Mouse (Mus musculus) small intestine, adult 2 months (tissue): Measurements from ENCODE around the gene Olfr64.

ENCODE experiments used
- CTCF ChIP-seq: fragments of 200-500 bp; IDR thresholded peaks from 2 replicates; pipeline ENCODE4 v1.5.1; 2012; ENCODE audit warnings: low read depth, mild to moderate bottlenecking, control low read depth, inconsistent platforms, low read length, moderate library complexity, mixed read lengths; ENCODE audit not compliant: insufficient replicate concordance, insufficient read length; ENCODE audit errors: extremely low read depth
- POLR2A ChIP-seq: fragments of 200-500 bp; IDR thresholded peaks from 2 replicates; pipeline ENCODE4 v1.6.1; 2012; ENCODE audit warnings: low read depth, mild to moderate bottlenecking, control low read depth, inconsistent platforms, low read length, moderate library complexity

DNA sequence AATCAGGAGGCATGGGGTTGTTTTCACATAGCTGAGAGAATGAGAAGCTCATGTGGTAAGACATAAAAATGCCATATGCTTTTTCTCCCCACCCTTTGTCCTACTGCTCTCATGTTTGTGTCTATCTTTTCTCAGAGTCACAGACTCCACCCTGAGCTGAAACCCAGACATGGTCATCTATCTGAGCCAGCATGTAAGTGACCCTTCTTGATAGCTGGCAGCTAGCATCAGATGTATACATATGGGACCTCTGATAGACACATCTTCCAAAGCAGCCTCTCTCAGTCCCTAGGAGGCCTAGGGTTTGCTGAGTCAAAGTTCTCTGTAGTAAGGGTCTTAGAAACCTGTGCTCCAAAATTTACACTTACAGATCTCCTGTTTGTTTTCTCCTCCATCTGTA is 28.6 kb downstream of the Olfr64 start:
- TF ChIP-seq POLR2A (no peak), CTCF (no peak)
